Mouse (Mus musculus): Measurements from ENCODE around the gene Lingo3.

The Lingo3 gene

GRCm38 (mm10) chr10:80843931-80844547 is at the start of gene Lingo3:
Gene Lingo3, minus strand, starts transcription at chr10:80844039.
- peak; percentile 88 to 92 for DNase-seq

- DNase-seq, result peak; percentile 85 to 91
These were observed 43.3 kb upstream of the Lingo3 start for GRCm38 (mm10) chr10:80887181-80887580.

DNA sequence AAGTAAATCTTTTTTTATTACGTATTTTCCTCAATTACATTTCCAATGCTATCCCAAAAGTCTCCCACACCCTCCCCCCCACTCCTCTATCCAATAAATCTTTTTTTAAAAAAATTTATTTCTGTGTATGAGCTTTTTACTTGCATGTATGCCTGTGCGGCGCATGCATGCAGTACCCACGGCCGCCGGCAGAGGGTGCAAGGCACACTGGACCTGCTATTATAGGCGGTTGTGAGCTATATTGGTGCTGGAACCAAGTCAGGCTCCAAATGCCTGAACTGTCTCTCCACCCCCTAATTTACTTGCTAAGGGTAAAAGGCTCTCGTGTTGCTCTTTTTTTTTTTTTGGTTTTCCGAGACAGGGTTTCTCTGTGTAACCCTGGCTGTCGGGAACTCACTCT is 37.5 kb upstream of the Lingo3 start:
- peak; percentile 82 to 88 for DNase-seq

- DNase-seq, result no peak
These were observed 37.1 kb upstream of the Lingo3 start for GRCm38 (mm10) chr10:80880901-80881300.

DNA sequence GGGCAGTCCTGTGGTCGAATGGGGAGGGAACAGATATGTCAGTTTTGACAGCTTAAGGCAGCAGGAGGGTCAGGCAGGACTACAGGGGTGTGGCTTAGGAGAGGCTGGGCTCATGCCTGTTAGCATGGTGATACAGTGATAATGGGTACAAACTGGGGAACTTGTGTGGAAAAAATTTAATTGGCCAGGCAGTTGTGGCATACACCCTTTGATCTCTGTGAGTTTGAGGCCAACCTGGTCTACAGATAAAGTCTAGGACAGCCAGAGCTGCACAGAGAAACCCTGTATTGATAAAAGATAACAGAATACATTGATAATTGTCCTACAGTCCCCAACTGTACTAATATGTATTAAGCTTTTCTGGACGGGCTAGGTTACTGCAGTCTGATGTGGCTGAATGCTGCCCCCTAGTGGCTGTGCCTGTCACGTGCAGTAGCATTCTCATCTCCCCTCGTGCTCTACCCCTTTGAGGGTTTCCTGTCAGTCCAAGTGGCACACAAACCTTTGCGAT is 36.3 kb upstream of the Lingo3 start:
- DNase-seq, result peak; percentile 77 to 87

DNA sequence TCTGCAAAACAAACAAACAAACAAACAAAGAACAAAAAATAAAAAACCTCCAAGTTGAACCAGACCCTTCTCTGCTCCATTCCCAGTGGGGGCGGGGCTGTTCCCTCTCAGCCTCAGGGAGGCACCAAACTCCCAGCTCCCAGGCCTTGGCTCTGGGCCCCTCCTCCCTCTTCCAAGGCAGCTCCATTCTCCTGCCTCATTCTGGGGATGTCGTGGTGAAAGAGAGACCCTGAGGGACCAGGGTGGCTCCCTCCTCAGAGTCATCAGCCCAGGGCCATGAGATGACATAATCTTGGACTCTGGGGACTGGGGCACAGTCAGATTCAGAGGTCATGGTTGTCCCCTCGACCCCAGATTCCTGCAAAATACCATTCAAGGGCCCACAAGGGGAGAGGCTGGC is 32.8 kb upstream of the Lingo3 start:
- DNase-seq, result peak in 1 of 2 experiments; percentile 36

GRCm38 (mm10) chr10:80876028-80876427 is 32.2 kb upstream of the Lingo3 start:
- peak; percentile 78 to 86 for DNase-seq

- no peak for DNase-seq
These were observed 30.2 kb upstream of the Lingo3 start for GRCm38 (mm10) chr10:80874035-80874434.

DNA sequence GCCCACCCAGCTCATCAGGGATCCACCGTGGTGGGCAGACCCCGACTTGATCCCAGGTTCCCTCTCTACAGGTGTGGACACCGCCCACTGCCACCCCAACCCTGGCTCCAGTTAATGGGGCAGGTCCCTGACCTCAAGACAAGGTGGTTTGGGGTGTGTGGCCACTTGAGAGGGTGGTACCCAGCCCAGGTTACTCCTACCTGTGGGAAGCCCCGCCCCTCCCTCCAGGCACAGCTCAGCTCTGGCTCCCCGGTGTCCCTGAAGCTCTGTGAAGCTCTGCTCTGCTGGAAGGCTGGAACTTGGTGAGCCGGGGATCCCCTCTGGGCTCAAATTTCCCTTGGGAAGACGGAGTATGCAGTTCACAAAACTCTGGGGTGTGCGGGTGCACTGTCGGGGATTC is 27.7 kb upstream of the Lingo3 start, which contains the start of gene Tmprss9:
Gene Tmprss9 (plus strand): TSS at position 268 of the 400 bp plus-strand sequence.
- peak in 1 of 2 experiments; percentile 31 for DNase-seq

GRCm38 (mm10) chr10:80870993-80871392 is 27.2 kb upstream of the Lingo3 start:
- peak in 1 of 2 experiments; percentile 50 for DNase-seq

- DNase-seq, result peak; percentile 87 to 88
These were observed 20.6 kb upstream of the Lingo3 start for GRCm38 (mm10) chr10:80864446-80864845.

DNA sequence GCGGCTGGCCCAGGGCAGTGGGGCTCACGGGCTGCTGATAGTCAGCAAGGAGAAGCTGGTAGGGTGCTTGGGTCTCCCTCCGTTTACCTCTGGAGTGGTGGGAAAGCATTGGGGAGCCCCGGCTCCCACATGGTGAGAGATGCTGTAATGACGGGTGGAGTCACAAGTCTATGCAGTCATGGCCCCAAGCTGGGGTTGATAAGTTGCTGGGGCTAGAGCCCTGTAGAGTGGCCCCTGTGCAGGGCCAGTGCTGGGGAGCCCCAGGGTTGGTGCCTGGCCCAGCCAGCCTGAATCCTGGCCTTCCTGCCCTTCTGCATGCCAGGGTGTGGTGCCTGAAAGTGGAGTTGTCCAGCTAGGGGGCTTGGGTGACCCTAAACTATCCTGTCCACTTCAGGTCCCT is 18.5 kb upstream of the Lingo3 start:
- DNase-seq, result no peak

DNA sequence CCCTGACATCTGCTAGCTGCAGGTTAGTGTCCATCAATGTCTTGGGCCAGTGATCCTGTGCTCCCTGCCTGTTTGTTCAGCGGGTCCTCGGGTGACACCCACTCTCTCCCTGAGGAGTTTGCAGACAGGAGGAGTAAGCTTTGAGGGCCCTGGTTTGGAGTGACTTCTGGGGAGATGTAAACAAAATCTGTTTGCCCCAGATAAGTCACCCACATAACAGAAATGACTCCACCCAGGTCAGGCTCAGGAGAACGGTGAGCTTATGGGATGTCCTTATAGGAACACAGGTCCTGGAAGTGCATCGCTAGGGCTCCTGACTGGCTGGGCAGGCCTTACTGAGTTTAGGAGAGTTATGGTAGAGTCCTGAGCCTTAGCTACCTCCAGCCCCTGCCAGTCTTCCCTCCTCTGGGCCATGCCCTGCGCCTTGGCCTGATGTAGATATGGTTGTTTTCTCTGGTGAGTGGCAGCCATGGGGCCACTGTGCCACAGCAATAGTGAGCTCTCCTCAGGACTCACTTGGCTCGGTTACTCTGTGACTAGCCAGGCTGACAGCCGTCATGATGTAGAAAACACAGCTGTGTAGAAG is 14.6 kb upstream of the Lingo3 start:
- DNase-seq, result no peak

DNA sequence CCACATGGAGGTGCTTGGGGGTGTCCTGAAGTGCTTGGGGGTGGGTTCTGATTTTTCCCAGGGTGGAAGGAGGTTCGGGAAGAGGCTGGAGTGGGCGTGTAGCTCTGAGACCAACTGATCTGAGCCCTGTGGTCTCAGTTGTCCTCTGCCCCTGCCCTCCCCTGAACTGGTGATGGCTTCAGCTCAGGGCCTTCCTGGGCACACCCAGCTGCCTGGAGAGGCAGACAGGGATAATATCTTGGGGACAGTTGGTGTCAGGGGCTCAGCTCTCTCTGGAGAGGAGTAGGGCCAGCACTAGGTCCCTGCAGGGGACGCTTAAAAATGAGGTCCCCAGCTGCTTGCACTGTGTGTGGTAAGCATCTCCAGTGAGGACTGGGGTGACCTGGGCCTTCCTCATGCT is 14.0 kb upstream of the Lingo3 start:
- DNase-seq, result no peak

- DNase-seq, result no peak
These were observed 13.5 kb upstream of the Lingo3 start for GRCm38 (mm10) chr10:80857386-80857785.

- DNase-seq, result no peak
These were observed 13.1 kb upstream of the Lingo3 start for GRCm38 (mm10) chr10:80856908-80857307.

DNA sequence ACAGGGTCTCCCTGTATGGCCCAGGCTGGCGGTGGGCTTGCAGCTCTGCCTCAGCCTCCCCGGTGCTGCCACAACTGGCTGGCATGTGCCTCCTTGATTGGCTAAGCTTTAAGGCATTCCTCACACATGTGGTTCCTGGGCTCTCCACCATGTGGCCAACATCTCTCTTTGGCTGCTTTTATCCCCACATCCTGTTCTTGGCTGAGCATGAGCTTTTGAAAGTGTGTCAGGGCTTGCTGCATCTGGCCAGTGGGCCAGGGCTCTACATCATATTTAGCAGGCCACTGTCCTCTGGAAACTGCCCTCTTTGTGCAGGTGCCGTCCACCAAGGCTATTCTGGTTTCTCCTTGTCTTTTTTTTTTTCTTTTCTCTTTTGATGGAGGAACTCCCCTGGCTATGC is 12.4 kb upstream of the Lingo3 start:
- DNase-seq, result no peak

GRCm38 (mm10) chr10:80855749-80856073 is 11.9 kb upstream of the Lingo3 start:
- peak; percentile 72 to 79 for DNase-seq

- peak; percentile 99 for DNase-seq
These were observed 11.3 kb upstream of the Lingo3 start, which contains the start of the genes Lsm7 and Sppl2b for GRCm38 (mm10) chr10:80854913-80855748. Gene Lsm7, minus strand, starts transcription at chr10:80855209. Gene Sppl2b, plus strand, starts transcription at chr10:80855275.

DNA sequence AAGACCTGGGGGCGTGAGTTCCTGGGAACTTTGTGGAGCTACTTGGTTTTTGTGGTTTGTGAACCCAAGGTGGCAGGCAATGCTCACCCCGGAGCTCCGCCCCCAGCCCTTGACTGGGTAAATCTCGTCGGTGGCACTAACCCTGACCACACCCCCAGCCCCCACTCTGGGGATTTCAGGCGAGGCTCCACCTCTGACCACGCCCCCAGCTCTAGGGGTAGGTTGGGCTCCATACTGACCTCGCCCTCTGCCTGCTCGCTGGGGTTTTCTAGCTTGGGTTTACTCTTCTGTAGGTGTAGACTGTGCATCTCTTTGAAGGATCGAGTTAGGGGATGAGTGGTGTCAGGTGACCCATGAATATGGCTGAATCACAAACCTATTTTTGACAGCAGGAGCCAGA is 4.7 kb upstream of the Lingo3 start:
- DNase-seq, result no peak

GRCm38 (mm10) chr10:80845732-80846131 is 1.9 kb upstream of the Lingo3 start:
- no peak for DNase-seq

DNA sequence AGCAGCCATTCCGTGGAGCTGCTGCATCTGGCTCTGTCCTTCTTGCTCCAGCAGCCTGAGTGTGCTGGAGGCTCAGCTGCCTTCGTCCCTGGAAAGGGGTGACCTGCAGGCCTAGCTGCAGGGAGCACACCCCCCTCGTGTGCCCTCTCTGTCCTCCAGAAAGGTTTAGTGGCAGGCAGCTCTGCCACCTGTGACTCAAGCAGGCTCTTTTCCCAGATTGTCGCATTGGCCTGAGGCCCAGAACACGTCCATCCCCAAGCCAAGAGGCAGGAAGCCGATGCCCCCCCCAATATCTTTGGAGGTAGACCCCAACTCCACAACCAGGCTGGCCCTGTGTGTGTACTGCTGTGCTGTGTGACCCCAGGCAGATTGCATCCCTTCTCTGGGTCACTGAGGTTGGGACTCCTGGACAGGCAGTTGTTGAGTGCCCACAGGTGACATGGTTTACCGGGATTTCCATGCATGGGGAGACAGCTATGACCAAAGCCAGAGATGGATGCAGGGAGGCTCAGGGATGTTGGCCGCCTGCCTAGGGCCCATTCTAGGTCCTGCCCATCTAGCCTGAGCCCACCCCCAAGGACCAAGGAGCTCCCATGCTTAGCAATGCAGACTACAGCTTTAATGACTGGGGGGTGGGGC is 1.3 kb upstream of the Lingo3 start:
- peak; percentile 48 to 64 for DNase-seq
